Mouse (Mus musculus) adrenal gland, postnatal 25 days (tissue): ENCODE results near the gene Pparg. TPM values are rescaled to one million over a fixed set of nuclear protein-coding genes. Genes with fewer than 3 reads are reported as not detected.

Experiments used
- DNase-seq: peaks from one replicate; pipeline ENCODE4 v3.0.0; 2021; ENCODE audit warnings: mixed read lengths
- total RNA-seq: library from RNA; stranded (reverse); gene quantifications from 2 replicates; pipeline ENCODE4 v1.2.3, GENCODE M21; 2021

The Pparg gene
- total RNA-seq, 1 experiment from 2014 or later: 37.1 TPM

DNA sequence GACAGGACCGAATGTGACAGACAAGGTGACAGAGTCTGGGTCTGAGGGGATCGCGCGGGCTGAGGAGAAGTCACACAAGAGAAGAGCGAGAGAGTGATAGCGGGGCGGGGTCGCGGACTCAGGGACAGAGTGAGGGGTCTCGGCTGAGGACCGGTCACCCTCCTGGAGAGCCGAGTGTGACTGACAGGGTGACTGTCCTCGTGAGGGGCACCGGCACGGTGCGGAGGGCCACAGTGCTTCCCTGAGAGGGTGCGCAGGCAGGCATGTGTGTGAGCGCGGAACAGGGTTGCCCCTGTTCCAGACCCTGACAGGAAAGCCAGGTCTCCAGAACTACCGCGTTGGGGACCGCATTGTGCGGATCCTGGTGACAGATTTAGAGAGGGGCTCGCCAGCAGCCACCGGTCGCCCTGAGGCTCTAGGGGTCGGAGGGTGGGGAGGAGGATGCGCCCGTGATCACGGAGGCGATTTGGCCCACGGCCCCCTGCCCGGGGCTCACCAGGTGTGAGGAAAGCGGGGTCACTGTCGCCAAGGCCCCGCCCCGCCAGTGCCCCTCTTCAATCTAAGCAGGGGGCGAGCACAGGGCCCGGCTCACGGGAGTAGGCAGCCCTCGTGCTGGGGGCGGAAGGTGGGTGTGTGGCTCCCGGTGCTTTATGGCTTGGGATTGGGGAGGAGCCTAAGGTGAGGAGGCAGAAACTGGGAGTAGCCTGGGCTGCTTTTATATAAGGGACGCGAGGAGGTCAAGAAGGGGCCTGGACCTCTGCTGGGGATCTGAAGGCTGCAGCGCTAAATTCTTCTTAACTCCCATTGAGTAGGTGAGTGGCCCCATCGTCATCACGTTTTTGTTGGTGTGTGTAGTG lies 1.1 kb downstream of the Pparg start:
- DNase-seq: peak; percentile 24

- DNase-seq: no peak
Measured at GRCm38 (mm10) chr6:115366869-115367610, 6.3 kb downstream of the Pparg start.

- no peak for DNase-seq
Measured at GRCm38 (mm10) chr6:115374871-115375852, 14.4 kb downstream of the Pparg start.

GRCm38 (mm10) chr6:115380596-115380995 lies 19.8 kb downstream of the Pparg start:
- DNase-seq: no peak

GRCm38 (mm10) chr6:115382712-115383111 lies 22.0 kb downstream of the Pparg start:
- DNase-seq: no peak

DNA sequence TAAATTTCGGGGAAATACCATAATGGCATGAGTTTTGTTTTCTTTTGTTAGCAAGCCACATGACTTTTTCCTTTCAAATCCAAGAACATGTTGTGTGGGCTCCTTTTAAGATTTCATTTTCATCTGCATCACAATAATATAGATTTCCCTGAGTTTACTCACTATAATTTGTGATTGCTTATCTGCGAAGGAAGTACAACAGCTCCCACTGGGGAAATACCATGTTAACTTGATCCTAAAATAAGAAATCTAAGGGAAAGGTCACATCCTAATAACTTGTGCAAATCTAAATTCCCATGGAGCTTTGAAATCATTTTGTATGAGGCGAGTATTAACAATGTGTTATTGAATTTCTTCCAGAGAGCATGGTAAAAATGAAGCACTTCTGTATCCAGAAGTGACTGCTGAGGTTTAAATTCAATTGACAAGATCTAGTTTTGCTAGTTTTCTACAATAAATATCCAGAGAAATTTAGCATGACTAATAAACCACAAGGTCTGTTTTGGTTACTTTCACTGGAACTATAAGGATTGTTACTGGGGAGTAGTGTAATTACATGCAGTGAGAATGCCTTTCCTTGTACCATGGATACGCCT lies 29.3 kb downstream of the Pparg start:
- no peak for DNase-seq

DNA sequence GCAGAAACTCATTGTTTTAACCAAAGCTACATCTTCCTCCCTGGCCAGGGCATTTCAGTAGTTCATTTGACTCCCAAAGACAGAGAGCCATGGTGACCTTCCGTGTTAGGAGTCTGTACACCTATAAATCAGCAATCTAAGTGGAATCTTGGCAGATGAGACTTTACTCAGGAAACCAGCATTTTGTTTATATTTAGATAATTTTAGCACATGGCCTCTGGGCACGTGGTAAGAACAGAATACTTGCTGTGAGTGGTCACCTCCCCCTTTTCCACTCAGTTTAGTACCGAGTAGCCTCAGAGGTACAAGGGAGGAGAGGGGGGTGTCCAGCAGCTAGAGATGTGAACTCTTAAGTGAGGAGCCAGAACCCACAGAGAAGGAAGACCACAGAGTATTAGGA lies 36.2 kb downstream of the Pparg start:
- no peak for DNase-seq

- no peak for DNase-seq
Measured at GRCm38 (mm10) chr6:115404354-115404753, 43.6 kb downstream of the Pparg start.

GRCm38 (mm10) chr6:115411477-115411876 lies 50.7 kb downstream of the Pparg start:
- DNase-seq: no peak

- DNase-seq: no peak
Measured at GRCm38 (mm10) chr6:115418171-115418570, 57.4 kb downstream of the Pparg start.

DNA sequence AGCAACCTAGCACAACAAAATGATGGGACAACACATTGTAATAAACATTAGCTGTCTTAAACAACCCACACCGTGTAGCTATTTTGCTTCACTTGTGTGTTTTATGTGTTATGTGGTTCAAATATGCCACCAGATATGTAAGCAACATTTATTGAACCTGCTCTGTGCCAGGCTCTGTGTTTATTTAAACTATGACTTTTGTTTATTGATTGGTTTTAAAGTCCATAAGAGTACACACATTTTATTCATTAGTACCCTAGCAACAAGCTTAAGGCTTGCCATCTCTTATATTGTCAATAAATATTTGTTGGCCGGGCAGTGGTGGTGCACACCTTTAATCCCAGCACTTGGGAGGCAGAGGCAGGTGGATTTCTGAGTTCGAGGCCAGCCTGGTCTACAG lies 58.2 kb downstream of the Pparg start:
- DNase-seq: no peak

GRCm38 (mm10) chr6:115420963-115421362 lies 60.2 kb downstream of the Pparg start:
- peak; percentile 35 for DNase-seq

- peak; percentile 13 for DNase-seq
Measured at GRCm38 (mm10) chr6:115421665-115422064, 60.9 kb downstream of the Pparg start.

- DNase-seq: no peak
Measured at GRCm38 (mm10) chr6:115424433-115424832, 63.7 kb downstream of the Pparg start.

DNA sequence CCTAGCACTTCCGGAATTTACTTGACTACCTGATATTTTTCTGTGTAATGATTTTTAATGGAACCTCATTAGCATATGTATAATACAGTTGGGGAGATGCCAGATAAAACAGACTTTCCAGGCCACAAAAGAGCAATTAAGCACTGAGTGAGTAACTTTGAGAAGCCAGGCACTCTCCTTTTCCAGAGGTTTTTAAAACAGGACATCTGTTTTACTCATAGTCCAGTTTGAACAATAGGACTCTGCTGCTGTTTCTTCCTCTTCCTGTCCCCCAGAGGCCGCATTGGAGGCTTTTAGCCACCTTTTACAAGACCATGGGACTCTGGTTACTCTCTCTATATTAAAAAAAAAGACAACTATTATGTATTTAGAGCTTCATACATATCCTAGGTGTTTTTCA lies 72.0 kb downstream of the Pparg start:
- DNase-seq: no peak

- no peak for DNase-seq
Measured at GRCm38 (mm10) chr6:115434054-115434453, 73.3 kb downstream of the Pparg start.

- no peak for DNase-seq
Measured at GRCm38 (mm10) chr6:115434816-115435215, 74.1 kb downstream of the Pparg start.

- no peak for DNase-seq
Measured at GRCm38 (mm10) chr6:115440231-115441006, 79.7 kb downstream of the Pparg start.

- DNase-seq: no peak
Measured at GRCm38 (mm10) chr6:115452501-115452900, 91.8 kb downstream of the Pparg start.

DNA sequence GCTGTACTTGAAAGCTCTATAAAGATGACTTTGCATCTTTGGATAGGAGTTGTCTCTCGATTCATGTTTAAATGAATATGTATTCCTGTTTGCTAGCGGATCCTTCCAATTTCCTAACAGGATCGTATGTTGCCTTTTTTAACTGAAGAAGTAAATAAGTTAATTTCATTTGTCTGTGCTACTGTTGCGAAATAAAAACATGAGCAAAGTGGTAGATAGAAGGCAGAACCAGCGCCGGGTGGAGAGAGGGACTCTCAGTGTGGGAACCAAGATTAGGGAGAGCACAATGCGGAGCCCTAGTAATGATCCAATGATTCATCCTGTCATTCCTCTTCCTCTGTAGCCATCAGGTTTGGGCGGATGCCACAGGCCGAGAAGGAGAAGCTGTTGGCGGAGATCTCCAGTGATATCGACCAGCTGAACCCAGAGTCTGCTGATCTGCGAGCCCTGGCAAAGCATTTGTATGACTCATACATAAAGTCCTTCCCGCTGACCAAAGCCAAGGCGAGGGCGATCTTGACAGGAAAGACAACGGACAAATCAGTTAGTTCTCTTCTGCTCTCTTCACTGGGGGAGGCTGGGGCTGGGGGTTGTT lies 102.1 kb downstream of the Pparg start:
- DNase-seq: peak; percentile 80

DNA sequence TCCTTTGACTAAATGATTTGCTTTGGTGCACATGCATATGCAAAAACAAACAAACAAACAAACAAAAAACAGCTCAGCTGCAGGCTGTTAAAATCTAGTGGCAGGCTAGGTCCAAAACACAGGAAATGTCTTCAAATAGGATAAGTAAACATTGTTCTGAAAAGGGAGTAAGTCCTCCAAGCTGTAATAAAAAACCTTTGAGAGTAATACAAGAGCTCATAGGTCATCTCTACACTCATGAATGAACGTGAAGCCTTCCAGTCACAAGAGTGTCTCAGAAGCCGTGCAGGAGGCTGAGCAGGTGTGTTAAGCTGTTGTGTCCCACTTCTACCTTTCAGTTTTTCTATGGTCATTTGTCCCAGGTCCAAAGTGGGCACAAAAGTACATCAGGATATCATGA lies 102.6 kb downstream of the Pparg start:
- DNase-seq: no peak
